Mouse (Mus musculus) left cerebral cortex, postnatal 36 days (tissue): ENCODE data around the gene Ranbp2. TPM values are rescaled to one million over a fixed set of nuclear protein-coding genes. Genes with fewer than 3 reads are reported as not detected.

Source experiments
- DNase-seq, 2 experiments: peaks; one replicate each; pipeline ENCODE4 v3.0.0; 2021 to 2022; ENCODE audit warnings: low spot score in 2 of 2, mixed read lengths in 1 of 2
- intact Hi-C: fragments of 180-260 bp; cut with DNase I; formaldehyde crosslinking; loops from one replicate; pipeline ENCODE4 v1.15.1; 2025
- total RNA-seq, 2 experiments: library from RNA; stranded (reverse); gene quantifications; 2 replicates each; pipeline ENCODE4 v1.2.3; 2021

The Ranbp2 gene
- total RNA-seq = 10 to 100 TPM; 75.6 to 96.8 TPM

DNA sequence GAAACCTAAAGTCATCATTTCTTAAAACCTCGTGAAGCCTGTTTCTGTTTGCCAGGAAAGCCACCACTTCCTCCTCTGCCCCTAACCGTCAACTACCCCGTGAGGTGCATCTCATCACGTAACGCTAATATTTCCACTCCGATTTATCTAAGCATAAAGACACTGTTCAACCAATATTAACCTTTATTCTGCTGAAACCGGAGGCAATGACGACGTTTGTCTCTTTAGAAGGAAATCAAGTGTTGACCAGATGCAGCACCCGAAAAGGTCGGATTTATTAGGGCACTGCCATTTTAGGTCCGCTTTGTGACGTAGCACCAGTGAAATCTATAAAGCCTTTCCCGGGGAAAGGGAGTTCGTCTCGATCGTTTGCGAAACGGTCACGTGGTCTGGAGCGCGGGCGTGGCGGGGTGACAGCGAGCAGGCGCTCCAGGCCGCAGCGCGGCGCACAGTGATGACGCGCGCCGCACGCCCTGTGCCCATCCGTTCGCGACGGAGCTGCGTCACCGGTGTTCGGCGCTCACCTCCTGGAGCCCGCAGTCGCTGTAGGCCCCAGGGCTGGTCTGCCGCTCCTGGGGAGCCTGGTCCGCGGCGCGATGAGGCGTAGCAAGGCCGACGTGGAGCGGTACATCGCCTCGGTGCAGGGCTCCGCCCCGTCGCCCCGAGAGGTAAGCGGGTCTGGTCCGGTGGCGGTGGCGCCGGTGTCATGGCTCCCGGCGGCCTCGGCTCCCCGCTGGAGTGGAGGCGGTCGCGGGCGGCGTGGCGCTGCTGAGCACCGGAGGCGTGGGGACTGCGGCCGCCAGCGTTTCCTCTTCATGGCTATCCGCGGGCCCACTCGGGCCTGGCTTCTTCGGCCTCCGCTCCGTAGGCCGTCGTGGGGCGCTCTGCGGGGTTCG is at the start of gene Ranbp2:
TSS of gene Ranbp2 (plus strand) at position 537 of the 896 bp plus-strand sequence.
- intact Hi-C loops = loop anchor here (2.0 to 5.0 kb wide), 2 partner anchors 64 to 84 kb away; no protein-coding TSS in a partner anchor
- DNase-seq = peak; percentile 99

DNA sequence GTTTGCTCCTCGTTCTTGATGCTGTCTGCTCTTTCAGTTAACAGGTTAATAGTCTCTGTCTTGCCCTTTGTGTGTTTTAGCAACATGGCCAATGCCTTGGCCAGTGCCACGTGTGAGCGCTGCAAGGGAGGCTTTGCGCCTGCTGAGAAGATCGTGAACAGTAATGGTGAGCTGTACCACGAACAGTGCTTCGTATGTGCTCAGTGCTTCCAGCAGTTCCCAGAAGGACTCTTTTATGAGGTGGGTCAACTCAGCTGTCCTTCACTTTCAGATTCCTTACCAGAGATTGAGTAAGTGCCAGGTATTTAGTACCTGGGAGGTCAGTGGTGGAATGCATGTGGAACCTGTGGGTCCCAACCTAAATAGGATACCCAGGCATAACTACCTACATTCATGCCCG is 47.8 kb upstream of the Ranbp2 start:
- intact Hi-C loops = no loop called here

DNA sequence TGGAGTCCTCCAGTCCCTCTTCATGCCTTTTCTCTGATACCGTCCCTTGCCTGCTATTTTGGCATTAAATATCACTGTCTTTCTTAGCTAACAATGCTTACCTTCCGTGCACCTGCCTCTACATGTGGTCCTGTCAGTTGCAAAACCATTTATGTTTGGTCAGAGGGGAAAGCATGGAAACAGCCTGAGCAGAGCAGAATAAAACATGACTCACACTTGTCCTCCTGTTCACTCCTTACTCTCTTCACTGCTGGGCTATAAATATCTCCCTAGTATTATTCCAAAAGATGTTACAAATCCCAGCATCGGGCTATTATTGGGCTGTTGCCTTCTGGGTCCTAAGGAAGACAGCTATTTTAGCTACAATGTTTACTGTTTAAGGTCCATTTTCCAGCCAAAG is 44.9 kb upstream of the Ranbp2 start:
- intact Hi-C loops = no loop called here
- DNase-seq = peak in 1 of 2 experiments; percentile 42

More for the DNA sequence above, 47.8 kb upstream of the Ranbp2 start:
- DNase-seq = no peak

DNA sequence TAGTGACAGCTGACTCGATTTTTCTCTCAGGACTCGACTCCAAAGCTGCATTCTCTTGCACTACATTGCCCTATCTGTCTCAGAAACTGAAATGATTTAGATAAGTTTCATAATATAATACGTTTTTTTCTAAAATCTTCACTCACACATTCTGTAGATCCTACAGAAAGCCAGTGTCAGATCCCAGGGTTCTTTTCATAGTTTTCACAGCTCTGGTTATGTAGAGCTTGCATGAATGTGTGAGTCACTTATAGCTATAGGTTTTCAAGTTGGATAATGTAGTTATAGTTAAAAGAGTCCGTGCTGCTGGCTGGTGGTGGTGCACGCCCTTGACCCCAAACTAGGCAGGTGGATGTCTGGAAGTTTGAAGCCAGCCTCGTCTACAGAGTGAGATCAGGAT is 42.1 kb upstream of the Ranbp2 start:
- intact Hi-C loops = no loop called here
- DNase-seq = no peak

DNA sequence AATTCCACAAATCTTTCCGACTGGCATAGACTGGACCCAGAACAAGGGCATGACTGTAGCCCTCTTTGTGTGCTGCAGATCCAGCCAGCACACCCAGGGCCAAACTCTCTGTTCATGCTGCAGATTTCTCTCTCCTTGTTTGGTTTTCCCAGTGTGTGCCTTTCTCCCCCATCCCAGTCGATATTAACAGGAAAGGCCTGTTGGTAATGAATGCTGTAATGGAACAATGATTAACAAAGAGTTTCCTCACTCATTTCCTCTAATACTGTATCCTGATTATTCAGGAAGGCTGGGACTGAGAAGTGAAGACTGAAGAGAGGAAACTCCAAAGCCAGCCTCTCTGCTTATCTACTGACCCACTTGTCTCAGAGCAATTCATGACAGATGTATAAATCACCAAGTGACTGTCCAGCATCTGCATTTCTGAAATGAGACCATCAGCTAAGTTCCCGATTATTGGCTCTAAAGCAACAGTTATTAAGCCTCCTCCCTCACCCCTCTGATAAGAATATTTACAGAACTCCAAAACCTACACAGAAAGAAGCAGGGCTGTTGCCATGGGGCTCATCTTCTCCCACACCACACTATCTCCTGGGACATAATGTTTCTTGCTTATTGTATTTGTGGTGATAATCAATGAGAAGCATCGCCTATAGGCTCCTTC is 41.3 kb upstream of the Ranbp2 start:
- intact Hi-C loops = no loop called here
- DNase-seq = no peak

DNA sequence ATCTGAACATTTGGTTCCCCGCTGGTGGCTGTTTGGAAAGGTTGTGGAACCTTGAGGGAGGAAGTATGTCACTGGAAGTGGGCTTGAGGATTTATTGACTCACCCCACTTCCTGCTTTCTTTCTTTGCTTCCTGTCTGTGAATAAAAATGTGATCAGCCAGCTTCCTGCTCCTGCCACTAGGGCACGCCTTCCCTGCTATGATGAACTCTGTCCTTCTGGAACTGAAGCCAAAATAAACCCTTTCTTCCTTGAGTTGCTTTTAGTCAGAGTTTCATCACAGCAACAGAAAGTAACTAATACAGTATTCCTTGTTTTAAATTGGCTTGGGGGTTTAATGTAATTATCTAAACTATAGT is 40.8 kb upstream of the Ranbp2 start:
- DNase-seq = no peak
- intact Hi-C loops = no loop called here

DNA sequence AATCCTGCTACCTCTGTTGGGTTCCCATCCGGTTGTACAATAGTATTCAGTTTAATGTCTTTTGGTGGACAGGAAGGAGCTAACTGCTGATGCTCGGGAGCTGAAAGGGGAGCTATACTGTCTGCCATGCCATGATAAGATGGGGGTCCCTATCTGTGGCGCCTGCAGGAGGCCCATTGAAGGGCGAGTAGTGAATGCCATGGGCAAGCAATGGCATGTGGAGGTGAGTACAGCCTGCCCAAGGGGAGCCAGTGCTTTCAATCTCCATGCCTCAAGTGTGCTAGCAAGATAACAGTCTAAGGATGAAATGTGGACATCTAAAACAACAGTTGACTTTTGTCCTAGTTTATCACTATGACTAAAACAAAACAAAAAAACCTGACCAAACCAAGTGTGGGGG is 34.4 kb upstream of the Ranbp2 start:
- intact Hi-C loops = no loop called here

DNA sequence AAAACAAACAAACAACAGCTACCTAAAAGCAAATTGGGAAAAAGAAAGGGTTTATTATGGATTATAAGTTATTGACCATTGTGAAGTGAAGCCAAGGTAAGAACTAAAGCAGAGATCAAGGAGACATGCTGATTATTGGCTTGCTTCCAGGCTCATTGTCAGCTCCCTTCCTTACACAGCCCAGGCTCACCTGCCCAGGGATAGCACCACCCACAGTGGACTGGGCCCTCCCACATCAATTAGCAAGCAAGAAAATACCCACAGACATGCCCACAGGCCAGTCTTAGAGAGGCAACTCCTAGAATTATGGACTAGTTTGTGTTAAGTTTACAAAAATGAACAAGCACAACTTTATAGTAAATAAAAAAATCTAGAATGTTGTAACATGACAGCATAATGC is 33.9 kb upstream of the Ranbp2 start:
- DNase-seq = no peak
- intact Hi-C loops = no loop called here

More for the DNA sequence above, 34.4 kb upstream of the Ranbp2 start:
- no peak for DNase-seq

DNA sequence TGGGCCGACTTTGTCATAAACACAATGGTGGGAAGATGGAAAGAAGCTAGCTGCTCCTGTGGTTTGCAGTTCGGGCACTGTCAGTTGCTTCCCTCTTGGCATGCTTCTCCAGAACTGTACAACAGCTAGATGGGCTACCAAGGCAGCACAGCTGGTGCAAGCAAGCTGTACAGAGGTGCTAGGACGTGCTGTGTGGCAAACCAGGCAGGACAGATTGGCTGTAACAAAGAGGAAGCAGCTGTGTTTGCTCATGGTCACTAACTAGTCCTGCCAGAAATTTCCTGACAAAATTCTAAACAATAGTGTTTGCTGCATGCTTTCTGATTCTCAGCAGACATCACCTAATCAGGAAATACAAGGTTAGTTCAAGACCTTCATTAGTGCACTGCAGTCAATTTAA is 30.0 kb upstream of the Ranbp2 start:
- intact Hi-C loops = no loop called here
- no peak for DNase-seq

DNA sequence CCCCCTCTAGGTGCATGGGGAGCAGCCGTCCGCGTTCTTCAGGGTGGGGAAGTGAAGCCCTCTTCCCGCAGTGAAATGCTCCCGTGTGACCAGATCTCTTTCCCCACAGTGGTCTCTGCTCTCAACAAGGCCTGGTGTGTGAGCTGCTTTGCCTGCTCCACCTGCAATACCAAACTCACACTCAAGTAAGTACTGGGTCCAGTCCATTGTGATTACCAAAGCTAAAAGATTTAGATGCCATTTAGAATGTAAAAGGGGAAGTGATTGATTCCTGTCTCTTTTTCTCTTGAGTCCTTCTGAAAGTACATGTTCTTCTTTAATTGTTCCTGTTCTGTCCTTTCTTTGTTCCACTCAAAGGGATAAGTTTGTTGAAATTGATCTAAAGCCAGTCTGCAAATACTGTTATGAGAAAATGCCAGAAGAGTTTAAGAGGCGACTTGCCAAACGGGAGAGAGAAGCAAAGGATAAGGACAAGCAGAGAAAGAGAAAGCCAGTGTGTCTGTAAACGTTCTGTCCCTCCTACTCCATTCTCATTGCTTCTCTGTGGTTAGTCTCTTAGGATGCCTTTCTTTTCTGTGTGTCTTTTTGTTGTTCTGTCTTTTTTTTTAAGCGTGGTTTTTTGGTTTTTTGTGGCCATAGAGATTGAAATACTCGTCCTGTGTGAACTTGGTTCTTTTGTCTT is 28.3 kb upstream of the Ranbp2 start:
- intact Hi-C loops = no loop called here
- no peak for DNase-seq

DNA sequence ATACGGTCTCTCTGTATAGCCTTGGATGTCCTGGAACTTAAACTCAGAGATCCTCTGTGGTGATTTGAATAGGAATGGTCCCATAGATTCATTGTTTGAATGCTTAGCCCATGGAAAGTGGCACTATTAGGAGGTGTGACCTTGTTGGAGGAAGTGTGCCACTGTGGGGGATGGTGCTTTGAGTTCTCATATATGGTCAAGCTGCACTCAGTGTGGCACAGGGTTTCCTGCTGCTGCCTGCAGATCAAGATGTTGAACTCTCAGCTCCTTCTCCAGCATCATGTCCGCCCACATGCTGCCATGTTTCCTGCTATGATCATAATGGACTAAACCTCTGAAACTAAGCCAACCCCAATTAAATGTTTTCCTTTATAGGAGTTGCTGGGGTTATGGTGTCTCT is 18.8 kb upstream of the Ranbp2 start:
- DNase-seq = no peak
- intact Hi-C loops = no loop called here

DNA sequence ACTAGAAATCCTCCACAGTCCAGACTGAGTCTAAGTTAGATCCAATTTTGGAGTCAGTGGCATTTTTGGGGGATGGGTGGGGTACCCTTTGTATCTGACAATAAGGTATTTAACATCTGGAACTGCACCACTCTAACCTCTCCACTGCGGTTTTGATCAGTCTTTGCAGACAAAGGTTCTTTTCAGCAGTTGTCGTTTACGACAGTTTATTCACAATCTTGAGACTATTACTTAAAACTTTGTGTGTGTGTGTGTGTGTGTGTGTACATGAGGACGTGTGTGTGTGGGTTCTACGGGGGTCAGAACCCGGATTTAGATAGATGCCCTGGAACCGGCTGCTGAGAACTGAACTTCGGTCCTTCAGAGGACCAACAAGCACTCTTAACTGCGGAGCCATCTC is 870 bp upstream of the Ranbp2 start:
- intact Hi-C loops = loop anchor here (2.0 to 5.0 kb wide), 2 partner anchors 64 to 83 kb away; no protein-coding TSS in a partner anchor
- no peak for DNase-seq

DNA sequence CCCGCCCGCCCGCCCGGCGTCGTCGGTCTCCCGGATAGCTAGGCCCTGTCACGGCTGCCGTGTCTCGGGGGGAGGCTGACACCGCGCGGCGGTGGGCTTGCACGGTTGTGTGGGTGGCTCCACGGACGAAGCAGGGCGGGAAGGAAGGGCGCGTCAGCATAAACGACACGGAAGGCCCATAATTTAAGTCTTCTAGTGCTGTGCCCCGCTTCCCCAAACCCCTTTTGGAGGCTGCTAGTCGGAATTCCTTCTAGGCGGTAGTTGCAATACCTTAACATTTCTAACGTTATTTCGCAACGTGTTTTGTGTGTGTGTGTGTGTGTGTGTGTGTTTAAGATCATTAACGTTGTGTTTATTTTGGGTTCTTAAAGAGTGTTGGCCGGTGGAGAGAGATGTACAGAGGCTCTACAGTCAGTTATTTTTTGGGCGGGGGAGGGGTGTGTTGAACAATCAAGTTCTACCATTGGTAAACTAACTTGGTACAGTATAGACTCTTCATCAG is 611 bp downstream of the Ranbp2 start:
- intact Hi-C loops = loop anchor here (2.0 to 5.0 kb wide), 2 partner anchors 65 to 85 kb away; no protein-coding TSS in a partner anchor
- no peak for DNase-seq

DNA sequence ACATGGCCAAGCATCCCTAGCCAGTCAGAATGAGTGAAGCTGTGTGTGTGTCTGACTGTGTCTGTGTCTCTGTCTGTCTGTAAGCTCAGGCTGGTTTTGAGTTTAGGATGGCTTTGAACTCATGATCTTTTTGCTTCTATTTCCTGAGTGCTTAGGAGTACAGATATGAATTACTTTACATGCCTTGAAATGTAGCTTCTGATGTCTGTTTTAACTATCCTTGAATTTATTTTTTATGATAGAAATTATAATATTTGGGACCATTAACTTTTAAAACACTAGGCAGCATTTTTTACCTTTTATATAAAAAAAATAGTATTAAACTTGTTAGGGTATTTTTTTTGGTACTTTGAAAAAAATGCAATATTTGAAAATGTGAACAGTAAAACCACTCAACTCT is 4.9 kb downstream of the Ranbp2 start:
- no peak for DNase-seq
- intact Hi-C loops = no loop called here

DNA sequence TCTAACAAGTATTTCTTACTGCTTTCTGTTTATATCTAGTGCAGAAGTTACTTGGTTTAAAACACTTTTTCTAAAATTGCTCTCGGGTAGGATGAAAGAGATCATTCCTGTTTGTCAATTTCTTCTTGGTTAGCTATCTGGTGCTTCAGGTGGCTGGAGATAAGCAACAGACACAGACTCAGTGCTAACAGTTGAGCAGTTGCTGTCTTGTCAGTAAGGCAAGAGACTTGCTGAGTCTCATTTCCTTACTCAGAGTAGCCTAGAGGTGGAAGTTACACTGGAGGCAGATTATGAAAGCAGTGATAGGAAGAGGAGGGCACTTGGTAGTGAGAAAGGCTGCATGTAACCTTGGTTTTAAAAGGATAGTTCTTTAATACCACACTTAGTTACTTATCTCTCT is 5.5 kb downstream of the Ranbp2 start:
- intact Hi-C loops = no loop called here
- no peak for DNase-seq

DNA sequence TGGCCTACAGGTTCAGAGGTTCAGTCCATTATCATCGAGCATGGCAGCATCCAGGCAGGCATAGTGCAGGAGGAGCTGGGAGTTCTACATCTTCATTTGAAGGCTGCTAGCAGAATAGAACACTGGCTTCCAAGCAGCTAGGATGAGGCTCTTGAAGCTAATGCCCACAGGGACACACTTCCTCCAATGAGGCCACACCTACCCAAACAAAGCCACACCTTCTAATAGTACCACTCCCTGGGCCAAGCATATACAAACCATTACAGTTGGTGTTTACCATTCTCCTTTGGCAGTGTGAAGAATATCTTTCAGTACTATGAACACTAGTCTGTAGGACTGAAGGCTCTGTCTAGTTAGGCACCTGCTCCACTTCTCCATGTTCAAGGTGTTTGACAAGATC is 13.2 kb downstream of the Ranbp2 start:
- intact Hi-C loops = loop anchor here (10.0 kb wide), 1 partner anchor 185 kb away; no protein-coding TSS in a partner anchor

DNA sequence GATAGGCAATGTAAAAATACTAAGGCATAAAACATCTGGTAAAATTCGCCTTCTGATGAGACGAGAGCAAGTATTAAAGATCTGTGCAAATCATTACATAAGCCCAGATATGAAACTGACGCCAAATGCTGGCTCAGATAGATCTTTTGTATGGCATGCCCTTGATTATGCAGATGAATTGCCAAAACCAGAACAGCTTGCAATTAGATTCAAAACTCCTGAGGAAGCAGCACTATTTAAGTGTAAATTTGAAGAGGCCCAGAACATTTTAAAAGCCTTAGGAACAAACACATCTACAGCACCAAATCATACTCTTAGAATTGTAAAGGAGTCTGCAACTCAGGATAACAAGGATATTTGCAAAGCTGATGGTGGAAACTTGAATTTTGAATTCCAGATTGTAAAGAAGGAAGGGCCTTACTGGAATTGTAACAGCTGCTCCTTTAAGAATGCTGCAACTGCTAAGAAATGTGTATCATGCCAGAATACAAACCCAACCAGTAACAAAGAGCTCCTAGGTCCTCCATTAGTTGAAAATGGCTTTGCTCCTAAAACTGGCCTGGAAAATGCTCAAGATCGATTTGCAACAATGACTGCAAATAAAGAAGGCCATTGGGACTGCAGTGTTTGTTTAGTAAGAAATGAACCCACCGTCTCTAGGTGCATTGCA is 30.5 kb downstream of the Ranbp2 start:
- no peak for DNase-seq
- intact Hi-C loops = no loop called here

More for the DNA sequence above, 13.2 kb downstream of the Ranbp2 start:
- DNase-seq = no peak

DNA sequence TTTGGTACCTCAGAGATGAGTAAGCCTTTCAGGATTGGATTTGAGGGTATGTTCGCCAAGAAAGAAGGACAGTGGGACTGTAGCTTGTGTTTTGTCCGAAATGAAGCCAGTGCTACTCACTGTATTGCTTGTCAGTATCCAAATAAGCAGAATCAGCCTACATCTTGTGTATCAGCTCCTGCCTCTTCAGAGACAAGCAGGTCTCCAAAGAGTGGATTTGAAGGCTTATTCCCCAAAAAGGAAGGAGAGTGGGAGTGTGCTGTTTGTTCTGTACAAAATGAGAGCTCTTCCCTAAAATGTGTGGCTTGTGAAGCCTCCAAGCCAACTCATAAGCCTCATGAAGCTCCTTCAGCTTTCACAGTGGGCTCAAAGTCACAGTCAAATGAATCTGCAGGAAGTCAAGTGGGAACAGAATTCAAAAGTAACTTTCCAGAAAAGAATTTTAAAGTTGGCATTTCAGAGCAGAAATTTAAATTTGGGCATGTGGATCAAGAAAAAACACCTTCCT is 31.4 kb downstream of the Ranbp2 start:
- intact Hi-C loops = no loop called here
- no peak for DNase-seq

DNA sequence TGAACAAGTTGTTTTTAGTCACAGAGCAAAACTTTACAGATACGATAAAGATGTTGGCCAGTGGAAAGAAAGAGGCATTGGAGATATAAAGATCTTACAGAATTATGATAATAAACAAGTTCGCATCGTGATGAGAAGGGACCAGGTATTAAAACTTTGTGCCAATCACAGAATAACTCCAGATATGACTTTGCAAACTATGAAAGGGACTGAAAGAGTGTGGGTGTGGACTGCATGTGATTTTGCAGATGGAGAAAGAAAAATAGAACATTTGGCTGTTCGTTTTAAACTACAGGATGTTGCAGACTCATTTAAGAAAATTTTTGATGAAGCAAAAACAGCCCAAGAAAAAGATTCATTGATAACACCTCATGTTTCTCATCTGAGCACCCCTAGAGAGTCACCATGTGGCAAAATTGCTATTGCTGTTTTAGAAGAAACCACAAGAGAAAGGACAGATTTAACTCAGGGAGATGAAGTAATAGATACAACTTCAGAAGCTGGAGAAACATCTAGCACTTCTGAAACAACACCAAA is 33.3 kb downstream of the Ranbp2 start:
- intact Hi-C loops = no loop called here
- DNase-seq = no peak
